Mouse (Mus musculus): ENCODE measurements at regions not wholly inside any gene's neighbourhood (a gene's known extent, or its start where the extent isn't known, plus 50 kb on each side); places are given as distances from the start of the nearest gene placed in this dataset.

DNA sequence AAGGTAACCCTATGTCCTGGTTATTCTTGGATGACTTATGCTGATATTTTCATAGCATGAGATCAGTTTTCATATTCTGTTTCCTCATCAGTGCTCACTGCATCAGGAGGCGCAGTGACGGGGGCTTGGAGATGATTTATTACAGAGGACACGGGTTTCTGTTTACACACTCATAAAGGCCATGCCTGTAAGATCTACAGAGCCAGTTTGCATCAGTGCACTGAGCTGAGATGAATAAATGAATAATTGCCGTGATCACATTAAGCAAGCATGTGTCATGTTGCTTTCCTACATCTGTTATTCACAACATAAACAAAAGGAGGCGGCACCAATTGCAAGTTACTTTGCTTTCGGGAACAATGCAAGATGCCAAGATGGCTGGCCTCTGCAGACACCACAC is 271.6 kb downstream of the Rnf144a start:
- no peak for DNase-seq (ENCODE audit: low read depth)

DNA sequence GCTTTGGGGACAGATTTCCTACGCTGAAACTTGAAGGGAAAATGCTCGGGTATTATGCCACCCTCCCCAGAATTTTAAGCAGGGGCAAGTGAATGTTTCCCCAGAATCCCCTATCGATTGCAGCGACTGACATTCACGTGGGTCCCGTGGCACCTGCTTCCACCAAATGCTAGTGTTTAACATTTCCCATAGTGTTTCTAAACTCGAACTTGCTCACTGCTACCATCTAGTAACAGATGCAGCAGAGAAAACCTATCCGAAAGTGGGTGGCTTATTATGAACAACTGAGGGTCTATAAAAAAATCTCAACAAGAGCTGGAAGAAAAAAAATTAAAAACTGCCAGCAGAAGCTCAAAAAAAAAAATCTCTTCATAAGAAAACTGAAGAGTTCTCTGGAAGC is 284.2 kb downstream of the Rnf144a start:
- no peak for DNase-seq (ENCODE audit: low read depth)

DNA sequence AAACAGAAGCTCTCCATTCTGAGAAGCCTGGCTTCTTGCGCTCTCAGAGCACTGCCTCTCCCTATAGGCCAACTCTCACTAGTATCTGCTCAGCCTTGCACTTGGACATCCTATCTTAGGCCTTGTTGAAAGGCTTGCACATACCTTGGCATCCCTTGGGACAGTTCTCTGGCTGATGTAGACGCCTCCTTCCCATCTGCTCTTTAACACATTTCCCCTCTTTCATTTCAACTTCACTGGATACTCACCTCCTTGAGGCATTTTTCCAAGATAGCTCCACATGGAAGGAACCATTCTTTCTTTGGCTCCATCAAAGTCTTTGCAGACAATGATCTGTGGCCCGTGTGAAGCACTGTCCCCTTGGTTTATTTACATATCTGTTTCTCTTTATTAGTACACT is 285.0 kb downstream of the Rnf144a start:
- no peak for DNase-seq (ENCODE audit: low read depth)

DNA sequence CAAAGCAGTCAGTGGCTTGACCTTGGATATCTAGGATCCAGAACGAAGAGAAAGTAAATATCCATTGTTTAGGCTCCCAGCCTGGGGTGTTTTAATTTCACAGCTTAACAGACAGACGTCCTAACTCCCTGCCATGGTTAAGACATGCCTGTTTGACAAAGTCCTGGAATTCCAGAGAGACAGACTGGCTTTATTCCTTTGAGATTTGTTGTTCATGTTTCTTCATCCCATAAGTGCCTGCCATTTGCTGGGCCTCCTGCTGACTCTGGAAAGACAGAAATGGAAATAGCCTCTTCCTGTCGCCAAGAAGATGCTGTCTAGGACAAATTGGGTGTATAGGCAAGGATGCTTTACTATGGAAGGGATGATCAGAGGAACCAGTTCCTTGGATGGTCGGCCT is 285.5 kb downstream of the Rnf144a start:
- DNase-seq (ENCODE audit: low read depth), result no peak

DNA sequence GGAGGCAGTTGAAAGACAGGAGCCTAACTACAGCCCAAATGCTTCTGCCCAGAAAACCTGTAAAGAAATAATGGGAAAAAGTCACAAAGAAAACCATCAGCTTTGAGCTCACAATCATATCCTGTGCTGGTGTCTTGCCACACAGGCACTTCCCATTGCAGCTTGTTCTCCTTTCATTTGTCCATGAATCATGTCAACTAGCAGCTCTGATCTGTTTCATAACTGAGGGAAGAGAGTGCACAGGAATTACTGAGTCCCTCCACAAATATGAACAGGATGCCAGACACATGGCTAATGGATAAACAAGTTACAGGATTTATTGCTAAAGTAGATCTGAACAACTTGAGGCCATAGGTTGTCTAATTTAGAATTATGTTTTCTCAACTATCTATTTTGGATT is 286.2 kb downstream of the Rnf144a start:
- no peak for DNase-seq (ENCODE audit: low read depth)

DNA sequence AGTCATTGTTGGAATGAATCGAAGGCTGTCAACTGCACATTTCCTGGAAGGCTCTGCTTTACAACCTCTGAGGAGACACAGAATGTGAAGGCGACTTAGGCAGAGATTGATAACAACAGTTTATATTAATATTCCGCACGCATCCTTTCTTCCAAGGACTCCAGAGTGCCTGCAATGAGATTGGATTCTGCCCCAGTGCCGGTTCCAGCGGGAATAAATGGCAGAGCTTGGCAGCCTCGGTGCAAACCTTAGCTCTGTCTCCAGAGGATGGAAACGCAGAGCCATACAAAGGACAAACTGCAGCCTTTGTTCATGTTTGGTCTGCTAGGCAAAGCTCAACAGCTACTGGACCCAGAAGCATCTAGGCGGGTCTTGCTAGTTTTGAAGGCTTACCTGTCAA is 288.8 kb downstream of the Rnf144a start:
- no peak for DNase-seq (ENCODE audit: low read depth)

DNA sequence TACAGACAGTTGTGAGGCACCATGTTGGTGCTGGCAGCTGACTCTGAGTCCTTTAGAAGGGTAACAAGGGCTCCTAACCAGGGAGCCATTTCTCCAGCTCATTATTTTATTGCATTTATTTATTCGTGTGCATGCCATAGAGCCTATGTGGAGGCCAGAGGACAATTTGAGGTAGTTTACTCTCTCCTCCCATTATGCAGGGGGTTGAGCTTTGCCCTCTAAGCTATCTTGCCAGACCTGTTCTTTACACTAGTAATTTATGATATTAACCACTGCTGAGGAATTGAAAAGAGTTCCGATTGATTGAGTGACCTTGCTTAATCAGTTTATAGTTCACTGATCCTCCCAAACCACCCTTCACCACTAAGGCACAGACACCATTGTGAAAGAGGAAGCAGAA is 290.8 kb downstream of the Rnf144a start:
- DNase-seq (ENCODE audit: low read depth), result no peak

DNA sequence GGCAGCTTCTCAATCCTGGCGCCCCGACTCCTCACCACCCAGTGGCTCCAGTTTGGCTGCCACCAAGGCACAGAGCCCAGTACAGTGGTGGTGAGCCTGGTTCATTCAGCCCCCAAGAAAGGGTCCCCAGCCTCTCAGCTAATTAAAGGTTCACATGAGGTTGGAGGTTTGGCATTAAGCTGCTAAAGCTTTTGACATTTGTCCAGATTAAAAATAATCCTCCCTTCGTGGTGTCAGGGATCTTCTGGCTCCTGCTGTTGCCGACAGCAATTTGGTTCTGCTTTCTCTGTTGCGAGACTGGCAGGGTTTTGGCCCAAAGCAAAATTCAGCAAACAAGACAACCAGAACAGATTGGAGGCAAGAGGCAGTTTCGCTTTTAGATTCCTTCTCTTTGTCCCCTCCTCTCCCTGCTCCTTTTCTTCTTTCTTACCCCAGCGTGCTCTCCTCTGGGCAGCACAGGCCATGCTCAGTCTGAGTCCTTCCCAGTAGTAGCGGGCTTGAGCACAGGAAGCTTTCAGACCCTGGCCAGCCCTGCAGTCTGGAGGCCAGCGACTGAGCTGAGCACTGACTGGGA is 299.6 kb downstream of the Rnf144a start:
- DNase-seq (ENCODE audit: low read depth), result no peak

DNA sequence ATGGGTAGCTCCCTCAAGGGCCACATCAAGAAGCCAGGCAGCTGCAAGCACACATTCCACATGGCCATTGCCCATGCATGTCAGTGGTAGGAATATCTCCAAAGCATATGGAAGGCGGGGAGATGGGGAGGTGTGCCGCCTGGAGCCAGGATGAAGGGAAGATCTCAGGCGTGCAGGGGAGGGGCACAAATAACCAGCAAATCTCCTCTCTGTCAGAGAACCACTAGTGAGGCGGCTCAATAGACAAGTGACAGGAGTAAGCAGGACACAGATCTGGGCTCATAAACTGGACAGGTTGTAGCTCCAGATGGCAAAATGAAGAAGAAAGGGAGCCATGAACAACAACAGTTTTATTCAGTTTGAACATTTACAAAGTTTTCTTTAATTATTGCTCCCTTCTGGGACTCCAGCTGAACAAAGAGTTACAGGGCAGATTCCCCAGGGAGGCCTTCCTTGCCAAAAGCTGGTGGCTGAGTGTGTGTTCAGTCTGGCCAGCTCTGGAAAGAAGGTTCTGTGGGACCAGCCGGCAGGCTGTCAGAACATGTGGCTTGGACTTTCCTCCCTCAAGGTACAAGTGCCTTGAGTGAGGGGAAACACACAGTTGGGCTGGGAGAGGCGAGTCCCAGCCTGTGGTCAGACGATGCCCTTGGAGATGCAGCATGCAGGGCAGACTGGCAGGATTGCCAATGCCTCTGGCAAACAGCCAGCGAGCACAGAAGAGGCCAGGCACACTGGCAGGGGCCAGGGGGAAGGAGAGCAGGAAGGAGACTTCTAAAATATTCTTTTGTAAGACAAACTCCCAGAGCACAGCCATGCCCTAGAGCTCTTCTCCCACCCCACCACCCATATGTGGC is 302.7 kb downstream of the Rnf144a start:
- no peak for DNase-seq (ENCODE audit: low read depth)

DNA sequence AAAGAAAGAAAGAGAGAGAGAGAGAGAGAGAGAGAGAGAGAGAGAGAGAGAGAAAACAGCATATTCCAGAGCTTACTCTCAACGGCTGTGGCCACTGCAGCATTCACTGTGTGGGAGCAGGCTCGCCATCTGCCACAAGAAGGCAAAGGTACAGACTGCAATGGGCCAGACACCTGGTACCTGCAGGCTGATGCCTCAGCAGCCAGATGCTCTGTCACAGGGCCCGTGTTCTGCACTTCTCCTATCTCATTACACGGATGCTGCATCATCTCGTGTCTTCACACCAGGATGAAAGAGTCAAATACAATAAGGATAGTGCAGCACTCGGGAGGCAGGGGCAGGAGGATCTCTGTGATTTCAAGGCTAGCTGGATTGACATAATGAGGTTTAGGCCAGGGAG is 305.2 kb downstream of the Rnf144a start:
- DNase-seq (ENCODE audit: low read depth), result no peak

DNA sequence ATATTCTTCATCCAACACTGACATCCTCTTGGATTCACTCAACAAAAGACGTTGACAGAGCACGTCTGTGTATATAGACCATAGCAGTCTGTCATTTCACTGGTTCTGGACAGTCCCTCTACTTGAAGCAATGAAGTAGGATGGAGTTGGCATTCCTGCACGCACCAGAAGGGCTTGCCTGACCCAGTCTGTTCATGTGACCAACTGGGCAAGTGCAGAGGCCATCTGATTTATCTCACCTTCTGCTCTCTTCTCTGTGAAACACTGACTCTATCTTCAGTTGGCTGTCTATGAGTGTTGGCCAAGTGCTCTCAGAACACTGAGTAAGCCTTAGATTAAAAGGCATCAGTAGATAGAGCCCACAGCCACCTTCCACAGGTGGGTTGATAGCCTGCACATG is 310.7 kb downstream of the Rnf144a start:
- DNase-seq (ENCODE audit: low read depth), result no peak

DNA sequence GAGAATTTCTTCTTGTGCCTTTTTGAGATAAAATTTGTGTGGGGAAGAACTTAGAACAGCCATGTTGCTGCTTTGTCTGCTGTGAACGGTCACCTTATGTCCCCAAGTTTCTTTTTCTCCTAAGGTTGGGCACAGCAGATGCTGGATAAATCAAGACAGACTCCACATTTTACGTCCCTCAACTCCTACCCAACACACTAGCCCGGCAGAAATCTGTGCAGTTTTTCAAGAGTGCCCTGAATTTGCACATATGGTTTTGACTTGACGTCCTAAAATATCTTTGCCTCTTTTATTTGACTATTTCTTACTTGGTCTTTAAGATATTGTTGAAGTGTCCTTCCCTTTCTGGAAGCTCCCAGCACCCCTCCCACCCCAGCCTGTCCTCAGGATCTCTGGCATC is 312.7 kb downstream of the Rnf144a start:
- no peak for DNase-seq (ENCODE audit: low read depth)

DNA sequence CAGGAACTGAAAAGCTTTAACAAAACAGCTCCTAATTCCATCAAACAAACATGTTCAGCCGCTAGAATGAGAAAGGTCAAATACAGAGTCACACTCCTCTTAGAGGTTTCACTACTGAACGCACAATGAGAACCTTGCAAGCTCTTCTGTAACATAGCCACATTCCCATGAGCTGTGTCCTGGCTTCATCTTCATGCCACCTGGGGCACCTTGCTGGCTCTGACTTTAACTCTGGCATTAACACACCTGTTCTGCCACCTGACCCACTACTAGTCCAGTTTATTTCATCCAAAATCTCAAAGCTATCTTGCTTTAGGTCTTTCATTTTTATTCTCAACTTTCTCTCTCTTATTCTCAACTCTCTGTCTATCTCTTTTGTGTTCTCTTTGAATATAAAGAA is 314.9 kb downstream of the Rnf144a start:
- no peak for DNase-seq (ENCODE audit: low read depth)

DNA sequence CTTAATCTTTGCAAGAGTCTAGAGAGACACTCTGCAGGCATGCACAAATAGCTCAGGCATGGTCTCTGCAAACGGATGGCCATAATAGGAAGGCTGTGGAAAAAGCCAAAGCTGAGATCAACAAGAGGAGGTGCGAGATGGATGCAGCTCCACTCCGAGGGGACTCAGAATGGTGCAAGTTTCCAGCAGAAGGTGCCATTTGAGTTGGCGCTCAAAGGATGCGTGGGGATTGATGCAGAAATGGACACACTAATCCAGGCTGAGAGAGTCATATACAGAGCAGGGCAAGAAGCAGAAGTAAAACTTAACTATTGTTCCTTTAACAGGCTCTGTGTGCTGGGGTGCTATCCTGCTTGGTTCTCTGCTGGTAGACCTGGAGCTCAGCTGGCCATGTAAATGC is 315.9 kb downstream of the Rnf144a start:
- no peak for DNase-seq (ENCODE audit: low read depth)

DNA sequence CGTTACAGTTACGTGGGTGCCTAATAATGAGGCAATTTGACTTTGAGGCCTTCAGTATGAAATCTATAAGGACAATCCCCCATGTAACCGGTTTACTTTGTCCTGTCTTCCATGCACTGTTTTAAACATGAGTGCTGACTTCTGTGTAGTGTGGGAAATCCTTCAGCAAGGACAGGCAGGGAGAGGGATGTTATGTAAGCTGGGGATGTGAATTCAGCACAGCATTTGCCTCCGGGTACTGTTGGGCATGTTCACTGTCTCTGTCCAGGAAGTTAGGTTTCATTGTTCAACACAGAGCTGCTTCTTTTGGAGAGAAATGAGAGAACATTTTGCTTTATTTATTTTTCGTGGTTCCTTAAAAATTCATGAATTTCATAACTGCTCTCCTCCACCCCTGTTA is 322.7 kb downstream of the Rnf144a start:
- no peak for DNase-seq (ENCODE audit: low read depth)

DNA sequence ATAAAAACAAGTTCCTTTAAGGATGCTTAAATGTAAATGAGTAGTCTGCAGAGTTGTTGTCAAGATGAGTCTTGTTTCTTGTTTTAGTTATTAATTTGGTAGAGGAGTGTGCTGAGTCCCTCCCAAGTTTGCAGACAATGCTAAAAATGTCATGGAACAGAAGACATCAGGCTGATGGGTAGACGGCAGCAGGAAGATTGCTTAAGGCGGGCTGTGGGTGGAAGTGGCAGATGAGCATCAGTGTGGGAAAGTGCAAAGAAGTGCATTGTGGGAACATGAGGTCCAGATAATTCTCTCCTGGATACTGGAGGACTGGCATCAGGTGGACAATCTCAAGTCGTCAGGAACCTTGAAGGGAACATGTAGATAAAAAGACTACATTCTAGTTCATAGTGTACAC is 323.2 kb downstream of the Rnf144a start:
- no peak for DNase-seq (ENCODE audit: low read depth)

DNA sequence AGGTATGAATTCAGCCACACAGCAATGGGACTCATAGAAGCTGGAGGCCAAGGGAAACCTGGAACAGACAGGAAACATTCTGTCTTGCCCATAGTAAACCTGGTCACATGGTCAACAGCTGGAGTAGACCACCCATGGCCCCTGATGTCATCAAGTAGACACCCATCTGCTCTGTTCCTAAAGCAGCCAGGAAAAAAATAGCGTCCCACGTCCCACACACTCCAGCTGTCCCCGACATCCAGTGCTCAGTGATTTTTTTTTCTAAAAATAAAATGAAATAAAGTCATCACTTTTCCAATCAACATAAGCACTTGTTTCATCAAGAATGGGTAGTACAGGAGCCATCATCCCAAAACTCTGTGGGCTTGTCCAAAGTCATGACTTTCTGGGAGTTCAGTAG is 326.7 kb downstream of the Rnf144a start:
- DNase-seq (ENCODE audit: low read depth), result no peak

DNA sequence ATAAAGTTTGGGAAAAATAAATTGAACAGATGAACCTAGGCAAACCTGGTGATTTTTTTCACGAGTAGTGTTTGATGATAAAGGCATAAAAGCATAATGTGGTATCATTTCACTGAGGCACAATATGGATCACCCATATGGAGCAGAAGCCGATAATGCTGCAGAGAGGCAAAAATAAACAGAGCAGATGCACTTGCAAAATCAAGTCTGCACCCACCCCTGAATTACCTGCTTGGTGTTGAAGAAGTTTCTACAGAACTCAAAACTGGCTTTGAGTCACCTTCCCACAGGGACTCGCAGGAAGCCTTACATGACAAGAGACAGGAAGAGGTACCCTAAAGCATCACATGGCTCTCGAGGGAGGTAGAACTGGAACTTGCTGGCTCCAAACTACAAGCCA is 328.1 kb downstream of the Rnf144a start:
- no peak for DNase-seq (ENCODE audit: low read depth)

DNA sequence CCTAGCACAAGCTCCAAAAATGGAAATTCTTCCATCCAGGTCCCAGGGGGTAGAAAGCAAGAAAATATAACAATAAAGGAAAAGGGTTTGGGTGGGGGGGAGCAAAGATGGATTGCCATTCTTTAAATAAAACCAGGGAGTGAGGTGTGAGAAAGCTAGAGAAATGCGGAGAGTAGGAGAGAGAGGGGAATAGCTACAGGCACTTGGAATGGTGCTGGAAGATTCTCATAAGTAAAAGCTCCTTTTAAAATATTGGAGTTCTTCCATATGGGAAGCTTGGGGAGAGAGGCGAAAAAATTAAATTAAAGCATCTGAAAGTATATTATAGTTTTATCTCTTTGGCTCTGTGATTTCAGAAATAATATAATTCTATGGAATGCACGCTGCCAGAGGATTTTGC is 328.6 kb downstream of the Rnf144a start:
- DNase-seq (ENCODE audit: low read depth), result no peak

DNA sequence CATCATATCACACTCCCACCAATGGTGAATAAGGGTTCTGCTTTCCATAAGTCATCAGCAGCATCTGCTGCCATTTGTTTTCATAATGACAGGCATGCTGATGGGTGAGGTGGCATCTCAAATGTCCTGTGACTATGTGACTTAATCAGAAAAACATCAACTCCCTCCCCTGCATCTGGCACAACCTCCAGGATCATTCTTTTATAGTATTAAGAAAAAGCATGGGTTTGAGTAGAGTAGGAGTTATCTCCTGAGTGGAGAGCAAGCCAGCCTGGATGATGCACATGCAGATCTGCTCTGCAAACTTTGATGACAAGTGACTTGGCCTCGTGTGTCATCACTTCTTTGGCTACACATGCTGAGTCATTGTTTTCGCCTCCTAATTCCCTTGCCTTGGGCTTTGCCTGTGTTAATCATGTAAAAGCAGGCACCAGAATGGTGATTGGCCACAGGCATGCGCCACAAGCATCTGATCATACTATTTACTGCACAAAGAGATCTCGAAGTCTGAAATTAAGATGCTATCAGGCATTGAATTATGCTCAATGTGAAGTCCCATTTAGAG is 335.9 kb downstream of the Rnf144a start:
- DNase-seq (ENCODE audit: low read depth), result no peak

DNA sequence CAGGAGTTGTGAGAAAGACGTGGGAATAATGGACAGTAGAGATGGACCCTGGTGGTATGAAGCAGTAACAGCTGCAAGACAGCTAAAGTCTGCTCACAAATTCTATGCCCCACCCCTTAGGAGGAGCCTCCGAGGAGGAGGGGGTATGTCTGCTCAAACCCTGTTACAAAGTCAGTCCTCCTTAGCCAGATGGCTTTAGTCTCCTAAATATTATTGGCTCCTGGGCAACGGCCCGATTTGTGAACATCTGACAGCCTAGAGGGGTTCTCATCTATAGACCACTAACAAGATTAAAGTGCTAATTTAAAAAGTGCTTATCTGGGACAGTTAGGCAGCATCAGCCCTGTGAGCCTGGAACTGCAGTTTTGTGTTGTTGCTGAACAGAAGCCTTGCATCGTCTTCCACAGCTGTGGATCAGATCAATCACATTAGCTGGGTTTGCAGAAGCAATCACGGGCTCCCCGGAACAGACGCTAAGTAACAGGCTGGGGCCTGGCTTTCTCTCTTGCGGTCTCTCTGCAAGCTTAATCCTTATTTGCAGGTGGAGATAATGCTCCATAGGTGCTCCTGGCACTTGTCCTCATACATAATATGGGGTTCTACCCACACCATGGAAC is 339.3 kb downstream of the Rnf144a start:
- DNase-seq (ENCODE audit: low read depth), result no peak

DNA sequence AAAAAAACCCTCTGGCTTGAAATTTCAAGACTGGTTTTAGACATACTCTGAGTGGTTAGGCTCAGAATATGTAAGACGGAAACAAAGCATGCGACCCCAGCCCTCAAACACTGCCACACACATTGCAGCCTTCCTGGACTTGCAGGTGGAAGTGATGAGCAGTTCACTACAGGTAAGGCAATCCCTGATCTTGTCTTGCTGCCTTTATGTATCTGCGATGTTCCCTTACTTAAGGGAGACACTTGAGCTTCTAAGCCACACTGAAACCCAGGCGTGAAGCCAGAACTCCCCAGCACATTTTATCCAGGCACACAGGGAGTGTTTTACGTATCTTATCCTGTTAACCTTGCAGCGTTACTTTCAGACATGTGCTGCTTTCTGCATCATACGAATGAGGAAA is 342.9 kb downstream of the Rnf144a start:
- DNase-seq (ENCODE audit: low read depth), result no peak

DNA sequence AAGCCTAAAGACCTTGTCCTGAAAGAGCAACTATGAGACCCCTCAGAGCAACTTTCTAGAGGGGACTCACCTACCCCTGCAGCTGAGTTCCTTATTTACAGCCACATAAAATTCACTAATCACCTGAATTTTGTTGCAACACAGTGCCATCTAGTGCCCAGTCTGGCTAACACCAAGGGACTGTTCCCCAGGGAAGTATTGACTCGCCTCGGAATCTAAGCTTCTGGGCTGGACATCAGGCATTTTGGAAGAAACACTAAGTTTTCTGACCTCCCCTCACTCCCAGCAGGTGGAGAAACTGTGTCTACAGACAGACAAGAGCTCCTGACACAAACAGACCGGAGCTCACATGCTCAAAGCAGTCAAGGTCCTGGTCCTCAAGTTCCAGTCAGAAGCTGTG is 343.4 kb downstream of the Rnf144a start:
- peak; percentile 85 for DNase-seq (ENCODE audit: low read depth)
